Mouse (Mus musculus): ENCODE data around the gene Tjp1. TPM values are rescaled to one million over a fixed set of nuclear protein-coding genes. Genes with fewer than 3 reads are reported as not detected.

Gene Tjp1
- total RNA-seq, 2 experiments from 2014 or later: 146 to 152 TPM

DNA sequence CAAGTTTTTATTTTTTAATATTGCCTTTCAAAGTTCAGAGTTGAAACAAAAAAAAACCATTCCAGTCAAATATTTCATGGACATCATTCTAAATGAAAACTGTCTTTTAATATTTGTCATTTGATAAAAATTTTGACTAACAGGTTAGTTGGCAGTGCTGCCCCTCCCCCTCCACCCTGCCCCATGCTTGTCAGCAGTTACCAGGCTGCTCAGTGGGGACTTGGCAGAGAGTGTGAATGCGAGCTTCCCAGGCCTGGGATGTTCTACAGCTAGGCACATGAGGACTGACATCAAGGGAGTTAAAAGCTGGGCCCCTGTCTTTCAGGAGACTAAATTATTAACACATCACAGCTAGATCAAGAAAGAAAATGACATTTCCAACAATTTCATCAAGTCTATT lies 161.4 kb downstream of the Tjp1 start:
- no peak for DNase-seq (ENCODE audit: low spot score in 2 of 2)

DNA sequence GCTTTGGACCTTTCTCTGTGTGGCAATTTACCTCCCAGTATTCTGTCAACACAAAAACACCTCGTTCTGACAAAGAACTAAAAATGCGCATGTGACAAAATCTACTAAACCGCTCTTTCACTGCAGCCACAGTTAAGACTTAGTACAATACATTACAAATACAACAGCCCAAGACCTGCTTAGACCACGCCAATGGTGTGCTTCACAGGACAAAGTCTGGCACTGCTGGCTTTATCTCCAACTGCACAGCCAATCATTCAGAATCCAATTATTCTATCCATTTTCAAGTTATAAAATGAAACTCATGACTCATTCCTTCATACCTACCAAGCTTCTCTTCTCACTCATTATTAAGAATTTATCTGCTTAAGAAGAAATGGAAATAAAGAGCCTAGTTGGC lies 162.0 kb downstream of the Tjp1 start:
- no peak for DNase-seq (ENCODE audit: low spot score in 2 of 2)

DNA sequence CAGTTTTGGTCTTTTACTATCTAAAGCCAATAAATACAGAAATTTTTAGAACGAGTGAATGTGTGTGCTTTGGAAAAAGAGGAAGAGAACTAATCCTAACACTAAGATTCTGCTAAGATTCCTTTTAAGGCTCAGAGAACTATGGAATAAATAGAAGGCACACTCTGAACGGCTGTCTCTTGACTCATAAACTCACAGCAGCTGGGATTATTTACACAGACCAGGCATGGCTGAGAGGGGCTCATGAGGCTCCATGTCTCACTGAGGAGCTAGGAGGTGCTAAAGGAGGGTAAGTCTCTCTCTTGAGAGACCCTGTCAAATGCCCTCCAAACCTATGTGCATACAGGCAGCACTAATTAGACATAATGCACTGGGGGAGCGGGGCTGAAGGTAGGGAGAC lies 167.3 kb downstream of the Tjp1 start:
- no peak for DNase-seq (ENCODE audit: low spot score in 2 of 2)

DNA sequence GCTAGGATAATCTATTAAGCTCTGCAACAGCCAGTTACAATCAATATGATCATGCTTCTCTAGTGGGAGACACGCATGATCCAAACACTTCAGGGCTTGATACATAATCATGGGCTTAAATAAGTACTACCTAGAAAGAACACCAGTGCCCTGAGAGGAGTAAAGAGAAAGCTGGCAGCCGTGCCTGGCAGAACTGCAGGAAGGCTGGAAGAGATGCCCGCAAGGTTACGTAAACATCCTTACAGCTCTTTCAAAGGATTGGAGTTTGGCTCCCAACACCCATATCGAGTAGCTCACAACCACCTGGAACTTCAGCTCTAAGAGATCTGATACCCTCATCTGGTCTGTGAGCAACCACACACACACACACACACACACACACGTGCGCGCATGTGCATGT lies 167.8 kb downstream of the Tjp1 start:
- no peak for DNase-seq (ENCODE audit: low spot score in 2 of 2)

DNA sequence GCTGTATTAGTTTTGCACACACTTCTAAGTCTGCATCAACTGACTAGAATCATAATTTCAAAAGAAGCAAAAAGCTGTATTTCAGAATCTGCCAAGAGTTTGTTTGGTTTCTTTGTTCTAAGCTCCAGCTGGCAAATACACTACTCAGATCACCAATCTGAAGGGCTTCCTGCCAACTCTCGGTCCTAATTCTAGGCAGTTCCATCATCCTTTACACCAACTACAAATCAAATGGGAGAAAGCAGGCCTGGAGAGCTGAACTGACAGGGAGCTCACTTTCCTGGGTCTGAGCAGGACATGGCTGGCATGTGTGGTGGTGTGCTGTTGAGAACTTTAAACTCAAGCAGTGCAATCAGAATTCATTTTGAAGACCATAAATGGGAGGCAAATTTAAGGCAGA lies 170.0 kb downstream of the Tjp1 start:
- DNase-seq (ENCODE audit: low spot score in 2 of 2): peak; percentile 52 to 62

DNA sequence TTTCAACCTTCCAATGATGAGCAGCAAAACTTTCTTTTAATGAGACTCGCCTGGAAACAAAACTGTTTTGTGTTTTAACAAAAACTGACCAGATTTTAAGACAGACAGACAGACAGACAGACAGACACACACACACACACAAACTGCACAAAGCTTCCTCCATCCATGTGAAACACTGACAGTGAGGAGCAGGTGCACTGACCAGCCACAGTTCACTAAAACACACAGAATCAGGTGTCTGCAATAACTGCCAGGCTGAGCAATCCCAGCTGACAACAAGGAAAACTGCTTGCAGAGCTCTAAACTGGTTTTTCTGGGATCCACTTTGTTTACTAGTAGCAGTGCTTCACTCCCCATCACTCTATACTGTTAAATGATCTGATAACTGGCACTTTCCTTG lies 171.4 kb downstream of the Tjp1 start:
- no peak for DNase-seq (ENCODE audit: low spot score in 2 of 2)

DNA sequence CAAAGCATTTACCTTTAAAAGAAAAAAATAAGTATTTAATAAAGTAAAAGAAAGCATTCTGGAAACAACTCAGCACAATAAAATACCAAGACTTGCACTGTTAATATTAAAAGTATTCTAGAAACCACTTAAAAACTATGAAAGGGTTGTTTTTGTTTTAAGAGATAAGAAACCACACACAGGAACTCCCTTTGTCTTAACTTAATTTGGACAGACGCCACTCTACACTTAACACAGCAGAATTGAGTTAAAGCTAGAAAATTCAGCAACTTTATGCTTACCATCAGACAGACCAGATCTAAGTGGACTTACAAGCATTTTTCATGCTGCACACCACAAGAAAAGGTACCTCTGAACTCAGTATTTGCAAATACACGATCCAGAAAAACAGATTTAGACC lies 172.7 kb downstream of the Tjp1 start:
- no peak for DNase-seq (ENCODE audit: low spot score in 2 of 2)

DNA sequence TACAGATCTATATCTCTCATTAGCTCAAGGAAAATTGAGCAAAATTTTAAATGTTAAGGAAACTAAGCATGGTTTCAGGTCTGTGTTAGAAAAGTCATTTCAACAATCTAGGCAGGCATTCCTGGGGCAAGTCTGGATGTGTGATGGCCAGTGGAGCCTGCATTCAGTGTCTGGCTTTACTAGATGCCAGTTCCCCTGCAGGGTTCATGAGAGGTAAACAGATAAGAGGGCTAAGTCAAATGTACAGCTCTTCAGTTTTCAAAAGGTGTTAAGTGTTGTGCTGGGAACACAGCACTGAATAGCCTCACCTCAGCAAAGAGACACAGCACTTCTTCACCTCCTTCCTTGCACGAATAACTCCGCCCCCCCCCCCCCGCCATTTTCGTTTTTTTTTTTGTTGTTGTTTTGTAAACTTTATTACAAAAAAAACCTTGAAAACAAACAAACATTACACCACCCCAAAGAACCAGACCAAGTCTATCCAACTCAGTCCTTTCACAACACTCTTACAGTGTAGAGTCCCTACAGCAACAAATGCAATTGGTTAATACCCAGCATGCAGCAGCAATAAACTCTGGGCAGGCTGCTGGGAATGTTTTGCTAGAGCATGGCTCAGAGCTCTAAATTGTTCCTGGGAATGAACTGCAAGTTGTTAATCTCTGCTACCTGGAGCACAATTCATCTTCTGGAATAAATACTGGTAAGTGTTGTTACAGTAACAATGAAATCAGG lies 177.1 kb downstream of the Tjp1 start:
- no peak for DNase-seq (ENCODE audit: low spot score in 2 of 2)

DNA sequence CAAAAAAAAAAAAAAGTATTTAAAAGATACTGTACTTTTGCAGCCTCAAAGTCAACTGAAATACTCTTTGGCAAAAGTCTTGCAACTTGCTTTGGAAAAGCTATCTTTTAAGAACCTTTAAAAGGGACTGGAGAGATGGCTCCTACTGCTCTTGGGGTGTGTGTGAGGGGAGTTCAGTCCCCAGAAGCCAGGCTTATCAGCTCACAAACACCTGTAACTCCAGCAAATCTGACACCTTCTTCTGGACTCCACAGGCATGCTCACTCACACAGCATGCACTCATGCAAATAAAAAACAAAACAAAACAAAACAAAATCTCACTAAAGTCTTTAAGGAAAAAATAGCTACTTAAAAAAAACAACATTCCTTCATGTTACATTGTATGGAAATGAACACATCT lies 179.0 kb downstream of the Tjp1 start:
- DNase-seq (ENCODE audit: low spot score in 2 of 2): no peak

DNA sequence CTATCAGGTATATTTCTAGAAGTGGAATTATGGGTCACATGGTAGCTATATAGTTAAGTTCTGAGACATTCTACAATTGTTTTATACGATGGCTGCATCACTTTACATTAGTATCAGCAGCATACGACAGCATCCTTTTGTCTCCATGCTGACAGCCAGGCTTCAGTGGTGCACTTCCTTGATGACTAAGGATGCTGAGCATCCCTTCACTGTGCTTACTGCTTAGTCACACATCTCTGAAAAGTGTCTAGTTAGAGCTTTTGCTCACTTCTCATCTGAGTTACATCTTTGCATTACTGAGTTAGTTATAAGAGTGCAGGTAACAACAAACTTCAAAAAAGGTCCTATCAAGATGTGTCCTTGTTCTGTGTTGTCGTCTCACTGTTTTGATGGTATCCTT lies 182.3 kb downstream of the Tjp1 start:
- no peak for DNase-seq (ENCODE audit: low spot score in 2 of 2)

DNA sequence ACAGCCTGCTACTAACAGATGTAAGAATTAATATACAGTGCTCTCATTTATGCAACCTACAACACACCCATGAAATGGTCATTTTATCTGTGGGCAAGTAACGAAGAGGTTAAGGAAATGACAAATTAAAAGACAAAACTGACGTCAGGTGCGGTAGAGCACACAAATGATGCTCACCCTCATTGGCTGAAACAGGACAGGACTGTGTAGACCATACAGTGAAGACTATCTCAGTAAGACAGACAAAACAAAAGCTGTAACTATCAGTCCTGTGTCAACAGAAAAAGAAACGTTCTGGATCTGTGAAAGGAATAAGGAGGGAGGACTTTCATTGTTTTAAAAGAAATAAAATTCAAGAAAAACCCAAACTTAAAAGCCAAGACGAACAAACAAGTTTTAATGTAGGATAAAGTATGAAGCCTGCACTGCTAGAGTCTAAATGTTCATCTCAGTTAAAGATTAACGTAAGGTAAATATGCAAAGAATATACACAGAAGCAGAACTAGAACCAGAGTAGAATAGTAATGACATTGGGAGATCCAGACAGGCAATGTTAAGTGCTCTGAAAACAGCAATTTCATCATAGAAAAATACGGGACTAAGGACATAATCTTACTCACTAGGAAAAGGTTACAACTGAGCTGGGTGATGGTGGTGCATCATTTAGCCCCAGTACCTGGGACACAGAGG lies 189.9 kb downstream of the Tjp1 start:
- DNase-seq (ENCODE audit: low spot score in 2 of 2): no peak

DNA sequence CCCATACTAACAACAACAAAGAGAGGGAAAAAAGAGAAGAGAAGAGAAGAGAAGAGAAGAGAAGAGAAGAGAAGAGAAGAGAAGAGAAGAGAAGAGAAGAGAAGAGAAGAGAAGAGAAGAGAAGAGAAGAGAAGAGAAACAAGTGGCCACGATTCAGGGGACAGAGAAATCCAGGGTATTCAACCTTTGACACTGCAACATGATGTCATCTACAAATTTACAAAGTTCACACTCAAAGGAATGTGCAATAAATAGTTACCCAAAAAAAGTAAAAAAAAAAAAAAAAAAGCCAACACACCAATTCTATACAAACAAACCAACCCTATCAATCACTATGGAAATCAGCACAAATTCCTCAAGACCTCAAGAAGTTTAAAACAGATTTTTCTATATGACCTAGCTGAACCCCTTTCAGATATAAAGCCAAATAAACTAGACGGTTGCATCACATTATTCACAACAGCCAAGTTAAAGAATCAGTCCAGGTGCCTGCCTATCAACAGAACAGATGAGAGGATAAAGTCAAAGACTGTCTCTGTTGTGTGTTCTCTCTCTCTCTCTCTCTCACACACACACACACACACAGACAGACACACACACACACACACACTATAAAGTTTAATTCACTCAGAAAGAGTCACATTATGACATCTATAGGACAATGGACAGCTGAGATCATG lies 194.4 kb downstream of the Tjp1 start:
- no peak for DNase-seq (ENCODE audit: low spot score in 2 of 2)

DNA sequence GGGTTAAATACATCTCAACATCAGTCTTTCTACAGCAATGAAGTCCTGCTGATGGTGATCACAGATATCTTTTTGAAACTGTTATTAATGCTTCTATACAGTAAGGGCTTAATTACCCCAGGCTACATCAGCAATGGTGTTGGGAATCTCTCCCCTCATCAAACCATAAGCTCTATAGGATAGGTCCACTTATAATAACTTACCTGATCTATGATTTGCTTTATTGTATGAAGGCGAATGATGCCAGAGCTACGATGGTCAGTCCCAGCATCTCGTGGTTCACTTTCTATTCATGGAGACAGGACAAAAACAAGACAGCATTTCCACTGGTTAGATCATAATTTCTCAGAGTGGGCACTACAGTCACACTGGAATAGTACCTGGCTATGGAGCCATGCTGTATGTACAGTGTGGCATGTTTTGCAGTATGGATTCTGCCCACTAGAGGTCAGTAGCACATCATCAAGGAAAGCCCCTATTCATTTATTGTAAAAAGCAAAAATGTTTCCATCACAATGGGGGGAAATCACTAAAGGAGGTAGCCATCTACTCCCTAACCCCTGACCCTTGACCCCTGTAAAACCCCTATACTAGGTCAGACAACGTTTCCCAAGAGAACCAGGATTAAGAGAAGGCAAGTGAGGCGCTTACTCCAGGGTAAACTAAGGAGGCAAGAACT lies 208.4 kb downstream of the Tjp1 start:
- DNase-seq (ENCODE audit: low spot score in 2 of 2): peak; percentile 67 to 83

DNA sequence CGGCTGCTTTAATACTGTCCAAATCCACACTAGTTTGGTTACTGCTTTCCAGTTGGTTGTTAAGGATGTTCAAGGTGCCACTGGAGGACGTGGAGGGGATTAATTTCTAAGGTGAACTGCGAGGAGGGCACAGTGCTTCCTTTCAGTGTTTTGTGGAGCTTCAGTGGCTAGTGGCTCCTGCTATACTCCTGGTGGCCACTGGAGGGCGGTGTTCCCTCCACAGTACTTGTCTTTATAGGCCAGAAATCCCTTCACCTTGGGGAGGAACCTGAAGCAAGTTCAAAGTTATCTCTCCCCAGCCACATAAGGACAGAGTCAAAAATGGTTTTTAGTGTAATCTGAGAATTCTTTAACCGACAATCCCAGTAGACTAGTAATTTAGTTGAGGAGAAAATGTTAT lies 210.2 kb downstream of the Tjp1 start:
- peak; percentile 66 to 72 for DNase-seq (ENCODE audit: low spot score in 2 of 2)

DNA sequence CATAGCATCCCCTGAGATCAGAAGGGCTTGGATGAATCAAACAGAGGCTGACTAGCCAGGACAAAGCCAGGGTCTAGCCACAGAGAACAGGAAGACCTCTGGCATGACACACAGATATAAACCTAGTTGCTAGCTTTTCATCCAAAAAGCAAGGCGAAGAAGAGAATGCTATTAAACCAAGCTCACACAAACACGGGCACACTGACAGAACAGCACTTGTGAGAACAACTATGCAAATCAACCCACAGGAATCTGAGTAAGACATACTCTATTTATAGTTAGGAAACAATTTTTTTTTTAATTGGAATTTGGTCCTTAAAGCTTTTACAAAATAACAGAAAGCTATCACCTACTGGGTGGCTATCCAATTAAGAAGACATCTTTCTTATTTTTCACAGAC lies 212.4 kb downstream of the Tjp1 start:
- no peak for DNase-seq (ENCODE audit: low spot score in 2 of 2)

DNA sequence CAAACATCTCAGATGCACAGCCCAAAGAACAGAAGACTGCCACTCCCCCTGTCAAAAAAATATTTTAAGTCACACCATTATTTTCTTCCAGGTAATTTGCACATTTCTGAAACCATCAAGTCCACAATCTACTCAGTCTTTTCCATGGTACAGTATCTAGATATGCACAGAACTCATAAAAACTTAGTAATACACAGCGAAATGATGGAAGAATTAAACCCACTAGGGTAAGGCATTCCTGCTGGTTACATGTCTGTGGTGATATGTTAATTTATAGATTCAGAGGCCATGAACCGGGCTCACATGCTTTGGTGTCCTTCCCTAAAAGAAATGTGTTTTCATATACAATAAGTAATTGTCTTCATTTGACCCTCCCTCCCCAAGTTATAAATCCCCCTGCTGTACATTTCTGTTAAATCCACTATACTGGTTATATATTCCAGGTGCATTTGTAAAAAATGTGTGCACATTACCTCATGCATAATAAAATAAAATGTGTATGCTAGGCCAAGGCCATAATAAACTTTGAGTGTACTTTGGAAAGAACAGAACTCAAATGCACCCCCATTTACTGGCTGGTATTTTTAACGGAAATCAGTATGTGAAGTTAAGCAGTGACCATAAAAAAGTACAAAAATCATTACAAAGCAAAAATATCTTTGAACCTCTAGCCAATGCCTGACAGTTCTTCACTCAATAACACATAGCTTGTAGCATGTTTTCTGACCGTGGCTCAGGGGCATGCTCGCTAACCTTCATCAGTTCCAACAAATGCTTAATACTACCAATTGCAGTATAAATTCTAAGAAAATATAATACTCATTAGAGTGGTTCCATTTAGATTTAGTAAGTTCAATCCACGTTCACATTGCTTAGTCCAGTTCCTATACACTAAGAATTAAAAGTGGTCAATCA lies 230.6 kb downstream of the Tjp1 start:
- no peak for DNase-seq (ENCODE audit: low spot score in 2 of 2)

DNA sequence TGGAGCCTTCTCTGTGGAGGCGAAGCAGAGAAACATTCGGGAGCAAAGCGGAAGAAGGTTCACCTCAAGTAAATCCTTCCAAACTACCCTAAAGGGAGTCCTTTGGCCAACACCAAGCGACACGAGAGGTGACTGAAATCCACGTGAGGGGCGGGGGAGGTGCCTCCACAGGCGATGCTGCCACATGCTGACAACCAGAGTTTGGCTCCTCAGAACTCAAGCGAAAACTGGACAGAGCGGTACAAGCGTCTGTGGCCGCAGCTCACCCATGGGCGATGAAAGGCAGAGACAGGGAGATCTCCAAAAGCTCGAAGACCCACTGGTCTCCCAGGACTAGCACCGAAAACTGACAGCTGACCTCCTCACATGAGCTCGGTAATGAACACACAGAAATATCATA lies 244.7 kb downstream of the Tjp1 start:
- DNase-seq (ENCODE audit: low spot score in 2 of 2): no peak

DNA sequence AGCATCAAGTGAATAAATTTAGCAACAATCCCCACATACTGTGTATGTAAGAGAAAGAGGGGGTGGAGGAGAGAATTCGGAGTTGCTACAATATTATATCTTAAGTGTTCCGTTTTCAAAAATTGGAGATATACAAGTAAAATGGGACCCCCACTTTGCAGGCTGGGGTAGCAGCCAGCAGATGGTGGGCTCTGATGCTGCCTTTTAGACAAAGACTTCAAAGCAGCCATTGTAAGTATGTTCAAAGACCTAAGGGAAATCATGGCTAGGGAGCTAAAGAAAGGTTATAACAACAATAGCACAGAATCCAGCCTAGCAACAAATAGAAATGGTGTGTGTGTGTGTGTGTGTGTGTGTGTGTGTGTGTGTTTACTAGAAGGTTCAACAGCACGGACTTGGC lies 245.6 kb downstream of the Tjp1 start:
- no peak for DNase-seq (ENCODE audit: low spot score in 2 of 2)

DNA sequence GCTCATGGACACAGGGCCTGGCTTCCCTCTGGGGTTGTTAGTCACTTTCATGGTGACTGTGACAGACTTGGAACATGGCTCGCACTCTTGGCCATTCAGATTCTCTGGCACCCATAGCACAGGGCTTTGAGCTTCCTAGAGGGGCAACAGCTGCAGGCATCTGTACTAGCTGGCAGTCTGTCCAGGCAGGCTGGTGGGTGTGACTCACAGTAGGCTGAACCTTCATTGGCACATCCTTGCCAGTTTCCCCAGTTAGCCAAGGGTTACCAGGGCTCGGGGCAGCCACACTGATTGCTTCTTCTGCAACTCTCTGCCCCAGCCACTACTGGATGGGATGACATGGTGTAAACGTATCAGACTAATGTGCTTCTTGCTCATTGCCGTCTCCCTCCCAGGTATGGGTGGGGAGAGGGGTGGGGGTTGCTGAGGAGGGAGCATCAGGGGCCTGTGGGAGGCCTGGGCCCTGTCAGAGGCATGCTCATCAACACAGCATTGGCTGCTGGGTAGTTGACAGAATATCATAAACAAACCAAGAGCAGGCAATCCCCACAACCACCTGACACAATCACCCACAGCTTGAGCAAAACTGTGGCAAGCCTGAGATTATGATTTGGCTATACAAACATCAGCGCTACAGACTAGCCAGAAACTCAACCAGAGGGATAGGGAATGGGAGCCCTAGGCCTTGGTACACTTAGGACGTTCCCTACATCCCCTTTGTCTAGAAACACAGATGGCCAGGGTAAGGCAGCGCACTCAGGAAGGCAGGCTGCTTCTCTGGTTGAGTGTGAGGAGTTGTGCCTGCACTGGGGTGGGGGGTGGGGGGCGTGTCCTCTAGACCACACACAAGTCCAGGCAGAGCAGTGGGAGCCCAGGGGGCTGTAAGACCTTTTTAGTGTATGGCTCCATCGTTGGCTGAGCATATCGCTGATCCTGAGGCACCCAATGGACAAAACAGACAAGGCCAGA lies 246.4 kb downstream of the Tjp1 start:
- no peak for DNase-seq (ENCODE audit: low spot score in 2 of 2)

DNA sequence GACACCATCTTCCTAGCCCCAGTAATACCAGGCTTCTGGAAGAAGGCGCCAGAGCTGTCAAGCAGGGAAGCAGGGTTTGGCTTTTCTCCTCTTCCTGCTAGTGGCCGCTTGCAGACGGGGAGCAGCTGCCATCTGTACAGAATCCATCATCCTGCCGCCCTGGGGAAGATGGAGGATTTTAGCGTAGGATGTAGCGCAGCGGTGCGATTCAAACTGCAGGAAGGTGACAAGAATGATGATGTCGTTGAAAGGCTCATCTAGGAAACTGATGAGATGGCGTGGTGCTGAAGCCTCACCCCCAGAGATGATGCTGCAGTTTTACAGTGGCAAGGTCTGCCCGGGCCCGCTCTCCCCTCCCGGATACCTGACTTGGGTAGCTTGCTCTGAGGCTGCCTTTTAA lies 248.3 kb downstream of the Tjp1 start:
- peak; percentile 40 to 60 for DNase-seq (ENCODE audit: low spot score in 2 of 2)
